Mouse (Mus musculus) kidney, adult 2 months (tissue): Measurements from ENCODE around the gene Polk.

Experiments used
- CTCF ChIP-seq: fragments of 200-500 bp; conservative IDR thresholded peaks from 2 replicates; pipeline ENCODE4 v1.5.1; 2011; ENCODE audit warnings: low read depth, mild to moderate bottlenecking, control low read depth, low read length, moderate library complexity, mixed read lengths; ENCODE audit not compliant: insufficient read depth, insufficient read length
- POLR2A ChIP-seq: fragments of 200-500 bp; IDR thresholded peaks from one replicate; pipeline ENCODE4 v1.6.1; 2011; ENCODE audit warnings: low read depth, low read length, control low read depth

- TF ChIP-seq CTCF (no peak), POLR2A (no peak)
Observed at GRCm38 (mm10) chr13:96487968-96488367, 54.4 kb downstream of the Polk start.
